Mouse (Mus musculus) v-Abl transformed pro-B cells (cell line): Measurements from ENCODE around the gene Itgb1.

Experiments
- in situ Hi-C, 2 experiments: fragments of 400-800 bp; cut with MboI; formaldehyde crosslinking; loops; one replicate each; pipeline ENCODE4 v1.15.1; 2025; ENCODE audit not compliant: unreplicated experiment in 2 of 2

Itgb1 gene

GRCm38 (mm10) chr8:128680548-128681325 is 4.7 kb upstream of the Itgb1 start:
- in situ Hi-C loops = loop anchor here in 1 of 2 experiments (25.0 kb wide), 1 partner anchor 1718 kb away; the partner anchor contains the start of gene Rbm34

GRCm38 (mm10) chr8:128681970-128682369 is 3.5 kb upstream of the Itgb1 start:
- in situ Hi-C loops = loop anchor here in 1 of 2 experiments (25.0 kb wide), 1 partner anchor 1720 kb away; the partner anchor contains the start of gene Rbm34

DNA sequence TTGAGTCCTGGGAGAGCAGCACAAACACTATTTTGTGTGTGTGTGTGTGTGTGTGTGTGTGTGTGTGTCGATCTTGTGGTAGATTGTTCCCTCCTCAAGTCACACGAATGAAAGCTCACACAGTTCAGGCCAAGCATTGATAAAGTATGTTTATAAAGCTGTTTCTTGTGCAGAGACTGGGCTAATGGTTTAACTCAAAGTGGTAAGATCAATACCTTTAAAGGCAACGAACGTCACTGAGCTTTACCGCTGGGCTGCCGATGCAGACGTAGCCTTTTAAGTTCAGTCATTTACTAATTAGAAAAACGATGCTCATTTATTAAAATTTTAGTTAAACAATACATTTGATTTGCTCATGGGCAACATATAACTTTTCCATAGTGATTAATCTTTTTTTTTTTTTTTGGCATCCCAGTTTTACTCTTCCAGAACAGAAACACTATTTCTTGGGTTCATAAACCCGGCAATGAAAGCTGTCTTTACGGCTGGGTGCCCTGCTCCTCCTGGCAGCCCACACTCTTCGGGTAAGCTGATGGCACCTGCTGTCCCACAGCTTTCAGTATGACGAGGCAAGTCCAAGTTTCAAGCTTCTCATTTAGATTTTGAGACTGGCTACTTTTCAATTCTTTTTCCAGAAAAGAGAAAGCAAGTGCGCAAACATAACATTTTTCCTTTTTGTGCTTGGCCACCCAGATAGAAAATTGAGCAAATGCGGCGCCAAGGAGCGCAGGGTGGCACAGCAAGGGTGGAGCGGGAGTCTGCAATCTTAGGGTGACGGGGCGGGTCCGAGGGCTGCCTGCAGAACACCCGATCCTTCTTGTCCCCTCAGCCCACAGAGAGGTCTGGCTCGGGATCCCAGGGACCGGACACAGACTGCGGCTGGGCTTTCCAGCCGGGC is 596 bp upstream of the Itgb1 start:
- in situ Hi-C loops = loop anchor here in 1 of 2 experiments (25.0 kb wide), 1 partner anchor 1723 kb away; the partner anchor contains the start of gene Rbm34

DNA sequence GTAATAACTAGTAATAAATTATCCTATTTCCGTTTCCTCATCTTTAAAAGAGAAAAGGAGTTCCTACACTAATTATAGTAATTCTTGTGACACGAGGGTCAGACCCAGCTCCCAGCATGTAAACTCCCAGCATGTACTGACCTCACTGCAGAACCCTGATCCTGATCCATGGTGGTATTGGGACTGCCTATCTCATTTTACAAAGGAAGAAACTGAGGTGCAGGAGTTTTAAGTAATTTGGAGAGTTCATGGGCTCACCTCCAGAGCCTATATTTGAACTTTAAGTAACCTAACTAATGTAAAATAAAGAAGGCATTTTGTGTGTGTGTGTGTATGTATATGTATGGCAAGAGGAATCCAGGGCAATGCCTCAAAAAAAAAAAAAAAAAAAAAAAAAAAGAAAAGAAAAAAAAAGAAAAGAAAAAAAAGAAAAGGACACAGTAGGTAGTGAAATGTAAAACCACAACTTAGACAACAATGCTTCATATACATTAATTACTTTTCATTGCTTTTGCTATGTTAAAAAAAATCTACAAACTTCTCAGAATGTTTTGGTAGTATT is 1.1 kb downstream of the Itgb1 start:
- in situ Hi-C loops = loop anchor here in 1 of 2 experiments (25.0 kb wide), 1 partner anchor 1724 kb away; the partner anchor contains the start of gene Rbm34

DNA sequence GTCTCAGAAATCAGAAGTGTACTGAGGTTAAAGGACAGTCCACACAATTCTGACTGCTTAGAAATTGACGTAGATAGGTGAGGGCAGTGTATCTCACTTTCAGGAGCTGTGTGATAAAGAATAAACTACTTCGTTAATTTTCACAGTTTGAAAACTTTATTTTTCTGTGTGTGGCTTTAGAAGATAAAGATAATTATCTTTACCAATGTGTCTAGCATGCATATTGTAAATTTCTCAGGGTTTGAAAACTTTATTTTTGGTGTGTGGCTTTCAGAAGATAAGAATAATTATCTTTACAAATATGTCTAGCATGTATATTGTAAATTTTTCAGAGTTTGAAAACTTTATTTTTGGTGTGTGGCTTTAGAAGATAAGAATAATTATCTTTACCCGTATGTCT is 3.2 kb downstream of the Itgb1 start:
- in situ Hi-C loops = loop anchor here in 1 of 2 experiments (25.0 kb wide), 1 partner anchor 1726 kb away; the partner anchor contains the start of gene Rbm34

- in situ Hi-C loops = loop anchor here in 1 of 2 experiments (25.0 kb wide), 1 partner anchor 1728 kb away; the partner anchor contains the start of gene Rbm34
Measured at GRCm38 (mm10) chr8:128690056-128690455, 4.6 kb downstream of the Itgb1 start.

DNA sequence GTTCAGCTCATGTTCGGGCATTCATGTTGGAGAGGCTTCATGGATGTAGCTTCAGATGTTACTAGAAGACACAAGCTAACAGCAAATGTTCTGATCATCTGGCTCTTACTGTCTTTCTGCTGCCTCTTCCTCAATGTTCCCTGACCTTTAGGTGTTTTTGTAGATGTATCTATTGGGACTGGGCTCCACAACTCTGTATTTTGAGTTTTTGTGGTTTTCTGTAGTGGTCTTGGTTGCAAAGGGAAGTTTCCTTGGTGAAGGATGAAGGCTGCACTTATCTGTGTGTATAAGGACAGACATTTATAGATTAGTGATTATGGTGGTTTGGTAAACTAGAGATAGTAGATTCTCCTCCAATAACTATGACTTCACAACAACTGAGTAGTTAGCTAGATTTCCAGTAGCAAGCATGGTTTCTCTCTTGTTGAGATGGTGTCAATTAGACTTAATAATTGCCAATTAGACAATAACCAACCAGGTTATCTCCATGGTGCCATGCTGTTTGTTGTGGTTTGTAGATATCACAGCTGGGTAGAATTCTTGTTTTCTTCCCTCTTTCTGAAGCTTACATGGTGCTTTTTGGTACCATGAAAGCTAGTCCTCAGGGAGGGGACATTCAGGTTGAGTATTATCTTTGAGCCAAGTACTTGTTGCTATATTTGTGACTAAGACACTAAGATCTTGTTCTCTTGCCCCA is 11.4 kb downstream of the Itgb1 start:
- in situ Hi-C loops = loop anchor here in 1 of 2 experiments (25.0 kb wide), 1 partner anchor 1735 kb away; the partner anchor contains the start of gene Rbm34

DNA sequence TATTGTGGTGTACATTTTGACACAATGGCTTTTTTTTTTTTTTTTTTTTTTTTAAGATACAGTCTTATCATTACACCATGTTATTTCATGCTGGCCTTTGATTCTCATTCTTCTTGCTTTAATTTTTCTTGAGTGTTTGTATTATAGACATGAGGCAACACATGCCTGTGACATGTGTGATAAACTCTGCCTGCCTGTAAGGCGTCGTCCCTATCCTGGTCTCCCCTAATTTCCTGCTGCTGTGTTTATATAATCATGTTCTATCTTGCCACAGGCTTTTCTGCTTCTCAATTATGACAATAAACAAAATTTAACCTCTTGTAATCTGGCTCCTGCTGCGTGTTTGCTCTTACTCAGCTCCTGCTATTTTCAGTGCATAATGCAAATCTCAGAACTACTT is 12.5 kb downstream of the Itgb1 start:
- in situ Hi-C loops = loop anchor here in 1 of 2 experiments (25.0 kb wide), 1 partner anchor 1736 kb away; the partner anchor contains the start of gene Rbm34

- in situ Hi-C loops = loop anchor here (25.0 kb wide), 2 partner anchors 1367 to 1717 kb away; no protein-coding TSS in a partner anchor
Measured at GRCm38 (mm10) chr8:128704376-128704775, 18.9 kb downstream of the Itgb1 start.

DNA sequence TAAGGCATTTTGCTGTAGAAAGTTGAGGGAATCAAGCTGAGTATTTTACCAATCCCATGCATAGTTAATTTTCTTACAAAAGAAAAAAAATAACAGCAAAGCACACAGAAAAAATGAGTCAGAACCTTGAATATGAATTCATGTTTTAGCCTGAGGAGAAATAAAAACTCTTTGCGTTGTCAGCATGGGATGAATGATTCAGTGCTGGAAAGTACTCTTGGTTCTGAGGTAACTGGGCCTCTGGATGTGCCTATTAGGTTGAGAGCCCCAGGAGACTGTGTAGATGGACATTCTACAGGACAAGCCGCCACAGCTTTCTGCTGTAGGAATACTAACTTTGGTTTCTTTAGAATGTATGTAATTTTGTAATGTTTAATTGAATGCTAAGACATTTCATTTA is 19.4 kb downstream of the Itgb1 start:
- in situ Hi-C loops = loop anchor here (25.0 kb wide), 2 partner anchors 1368 to 1718 kb away; no protein-coding TSS in a partner anchor

- in situ Hi-C loops = loop anchor here (25.0 kb wide), 2 partner anchors 1372 to 1722 kb away; no protein-coding TSS in a partner anchor
Measured at GRCm38 (mm10) chr8:128709261-128709660, 23.8 kb downstream of the Itgb1 start.

GRCm38 (mm10) chr8:128716184-128716583 is 30.7 kb downstream of the Itgb1 start:
- in situ Hi-C loops = loop anchor here (25.0 kb wide), 2 partner anchors 1379 to 1729 kb away; no protein-coding TSS in a partner anchor

- in situ Hi-C loops = loop anchor here (25.0 kb wide), 2 partner anchors 1388 to 1738 kb away; no protein-coding TSS in a partner anchor
Measured at GRCm38 (mm10) chr8:128724819-128725218, 39.4 kb downstream of the Itgb1 start.

DNA sequence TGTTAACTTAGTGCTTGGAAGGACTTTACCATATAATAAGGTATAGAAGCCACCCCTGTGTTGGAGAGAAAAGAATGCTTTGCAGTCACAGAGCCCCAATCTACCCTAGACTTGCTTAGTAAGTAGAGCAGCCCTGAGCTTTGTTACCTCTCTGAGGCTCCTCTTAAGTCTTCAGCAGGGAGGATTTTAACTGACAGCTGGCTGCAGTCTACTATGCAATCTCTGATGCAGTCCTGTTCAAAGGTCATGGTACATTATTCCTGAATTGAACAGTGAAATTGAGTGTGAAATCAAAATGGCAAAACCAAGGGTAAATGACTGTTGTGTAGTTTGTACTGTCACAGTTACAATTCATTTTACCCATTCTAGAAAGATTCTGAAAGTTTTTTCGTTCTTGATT is 41.8 kb downstream of the Itgb1 start:
- in situ Hi-C loops = no loop called here

DNA sequence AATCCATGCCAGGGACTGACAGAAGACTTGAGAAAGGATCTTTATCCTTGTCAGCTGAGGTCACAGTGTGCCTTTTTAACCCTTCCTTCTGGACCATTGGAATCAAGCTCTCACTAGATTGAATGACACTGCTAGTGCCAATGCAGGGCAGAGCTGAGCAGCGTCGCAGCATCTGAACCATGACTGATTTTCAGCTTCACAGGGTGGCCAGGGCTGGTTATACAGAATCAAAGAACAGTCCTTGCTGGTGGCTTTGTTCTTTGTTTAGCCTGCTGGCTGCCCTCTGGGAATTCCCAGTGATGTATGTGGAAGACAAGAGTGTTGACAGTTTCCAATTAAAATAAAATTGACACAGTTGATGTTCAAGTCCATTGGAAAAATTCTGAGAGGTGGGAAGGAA is 46.8 kb downstream of the Itgb1 start:
- in situ Hi-C loops = no loop called here

DNA sequence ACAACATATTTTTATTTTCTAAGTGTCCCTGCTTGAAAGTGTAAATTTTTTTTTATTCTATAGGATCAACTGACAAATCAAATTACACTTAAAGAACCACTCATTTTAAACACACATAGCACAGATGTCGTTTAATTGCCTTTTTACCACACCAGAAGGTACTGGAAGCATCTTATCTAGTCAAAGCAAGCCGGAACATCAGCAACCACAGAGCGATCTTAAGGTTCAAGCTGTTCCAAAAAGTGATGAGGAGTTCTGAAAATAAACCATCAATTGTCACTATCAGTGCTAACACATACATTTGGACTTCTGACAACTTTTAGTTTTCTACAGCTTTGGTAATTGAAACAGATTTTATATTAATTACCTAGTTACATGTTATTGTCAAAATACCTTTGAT is 48.7 kb downstream of the Itgb1 start:
- in situ Hi-C loops = no loop called here

GRCm38 (mm10) chr8:128735692-128736091 is 50.2 kb downstream of the Itgb1 start:
- in situ Hi-C loops = no loop called here
